Mouse (Mus musculus) cerebellum, postnatal 4 days (tissue): Measurements from ENCODE around the gene Zfp296.
"Not testable (repeated sequence)": the region's sequence is repeated elsewhere in the genome, so short reads cannot be mapped to it uniquely, and the experiment has no call there.

Experiments
- DNase-seq, 2 experiments: peaks; one replicate each; pipeline ENCODE4 v3.0.0; 2022; ENCODE audit warnings: low spot score in 2 of 2, mixed read lengths in 1 of 2

The Zfp296 gene

GRCm38 (mm10) chr7:19603849-19604605 is 26.9 kb downstream of the Zfp296 start, which contains the start of gene Clasrp:
Gene Clasrp, minus strand, starts transcription at chr7:19604486.
- DNase-seq = peak; percentile 89 to 93

GRCm38 (mm10) chr7:19604606-19605214 is 27.6 kb downstream of the Zfp296 start:
- DNase-seq = not testable (repeated sequence)

- no peak for DNase-seq
These were observed 30.2 kb downstream of the Zfp296 start for GRCm38 (mm10) chr7:19607291-19607690.

GRCm38 (mm10) chr7:19609641-19610332 is 32.7 kb downstream of the Zfp296 start:
- DNase-seq = no peak

- no peak for DNase-seq
These were observed 33.9 kb downstream of the Zfp296 start for GRCm38 (mm10) chr7:19610969-19611368.

GRCm38 (mm10) chr7:19615036-19615577 is 38.0 kb downstream of the Zfp296 start:
- no peak for DNase-seq

GRCm38 (mm10) chr7:19619004-19619801 is 42.1 kb downstream of the Zfp296 start:
- DNase-seq = peak; percentile 47 to 74

GRCm38 (mm10) chr7:19620811-19621210 is 43.7 kb downstream of the Zfp296 start:
- DNase-seq = no peak

- DNase-seq = no peak
These were observed 45.2 kb downstream of the Zfp296 start for GRCm38 (mm10) chr7:19622241-19622640.

- DNase-seq = no peak
These were observed 46.3 kb downstream of the Zfp296 start for GRCm38 (mm10) chr7:19623433-19623832.

GRCm38 (mm10) chr7:19627721-19628120 is 50.6 kb downstream of the Zfp296 start:
- no peak for DNase-seq

GRCm38 (mm10) chr7:19628192-19628535 is 51.1 kb downstream of the Zfp296 start:
- no peak for DNase-seq

GRCm38 (mm10) chr7:19628536-19629360 is 51.7 kb downstream of the Zfp296 start:
- peak; percentile 69 to 86 for DNase-seq

GRCm38 (mm10) chr7:19629361-19629734 is 52.3 kb downstream of the Zfp296 start, which contains the start of gene Relb:
Gene Relb, minus strand, starts transcription at chr7:19629438.
- DNase-seq = peak; percentile 82 to 88
